Mouse (Mus musculus): Measurements from ENCODE around the gene Mfap3l. TPM values are rescaled to one million over a fixed set of nuclear protein-coding genes. Genes with fewer than 3 reads are reported as not detected.
"Not testable (repeated sequence)": the region's sequence is repeated elsewhere in the genome, so short reads cannot be mapped to it uniquely, and the experiment has no call there.

Mfap3l gene
- polyA plus RNA-seq (2014; fragmentation: Nextera tagmentation; extraction: Ambion mirVana): 2.3 and 2.5 TPM in 2 replicates

DNA sequence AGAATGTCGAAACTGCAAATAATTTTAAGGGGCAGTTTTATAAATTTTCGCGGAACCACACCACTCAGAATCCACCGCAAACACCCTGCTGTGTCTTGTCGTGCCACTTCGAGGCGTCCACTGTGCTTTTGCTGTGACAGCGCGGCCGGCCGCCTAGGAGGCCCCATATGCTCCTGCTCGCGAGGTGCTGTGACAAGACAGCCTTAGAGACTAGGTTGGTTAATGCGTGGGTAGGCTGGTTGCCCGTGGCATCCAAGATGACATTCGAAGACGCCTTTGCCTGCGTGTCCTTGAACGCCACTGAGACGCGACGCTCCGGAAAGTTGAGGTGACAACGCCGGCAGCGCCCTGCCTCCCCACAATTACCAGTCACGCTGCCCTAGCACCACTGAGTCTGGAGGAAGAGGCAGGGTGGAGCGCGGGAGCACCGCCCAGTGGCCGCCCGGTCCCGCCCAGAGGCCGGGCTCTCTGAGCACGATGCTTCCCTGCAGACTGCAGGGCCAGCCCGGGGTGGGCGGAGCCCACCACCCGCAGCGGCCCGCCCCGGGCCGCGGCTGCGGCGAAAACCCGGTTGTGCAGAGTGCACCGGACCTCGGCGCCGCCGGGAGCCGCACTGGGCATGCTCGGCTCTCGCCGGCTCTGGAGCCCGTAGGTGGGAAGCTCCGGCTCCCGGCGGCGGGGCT, at the start of gene Mfap3l:
Gene Mfap3l, plus strand, starts transcription at position 578 of the 683 bp plus-strand sequence.
- Histone ChIP-seq H3K4me1 (replicated peaks; ENCODE audit: control insufficient read depth, insufficient read depth, low read length) (no peaks in the 10 kb centered on the region; the same call in 1 of the 2 replicates), H3K27ac (ENCODE audit: low read depth, low read length) (peak within 1 kb of the TSS; percentile 19; the same call in 1 of the 2 replicates), H3K4me3 (ENCODE audit: low read depth, low read length) (peak within 1 kb of the TSS; percentile 59), H3K27me3 (ENCODE audit: control insufficient read depth, insufficient read depth, low read length) (peaks cover 2% of the 10 kb centered on the region; the same call in 1 of the 2 replicates), H3K9ac (ENCODE audit: low read depth, low read length) (peak within 1 kb of the TSS; percentile 68), H3K36me3 (ENCODE audit: control insufficient read depth, insufficient read depth, low read length) (no peaks in the 10 kb centered on the region), H3K9me3 (ENCODE audit: control insufficient read depth, low read length) (no peaks in the 10 kb centered on the region), H3K4me2 (replicated peaks; ENCODE audit: low read depth, low read length) (peak within 1 kb of the TSS; percentile 96)
- 1% methylated on average over 60 of the region's 60 CpGs for WGBS
- DNase-seq (ENCODE audit: low spot score) (peak; percentile 92), ATAC-seq (ENCODE audit: low FRiP score) (peak; percentile 97)

DNA sequence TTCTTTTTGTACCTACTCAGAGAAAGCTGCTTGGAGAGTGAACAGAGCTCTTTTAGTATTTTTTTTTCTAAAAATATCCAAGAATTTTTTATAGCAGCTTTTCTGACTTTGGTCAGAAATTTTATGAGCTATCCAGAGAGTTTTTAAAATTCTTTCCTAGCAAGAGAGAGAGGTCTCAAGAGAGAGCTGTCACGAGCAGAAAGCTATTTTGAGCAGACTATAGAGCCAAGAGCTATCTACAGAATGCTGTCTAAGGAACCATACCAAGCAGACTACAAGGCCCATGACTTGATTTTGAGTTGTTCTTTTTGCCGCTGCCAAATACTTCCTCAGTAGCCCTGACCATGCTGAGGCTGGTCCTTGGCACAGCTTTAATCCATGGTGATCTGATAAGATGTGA, 49.3 kb upstream of the Mfap3l start:
- Histone ChIP-seq H3K4me2 (replicated peaks; ENCODE audit: low read depth, low read length) (no peak overlapping the region), H3K9me3 (ENCODE audit: control insufficient read depth, low read length) (no peaks in the 10 kb centered on the region), H3K27me3 (ENCODE audit: control insufficient read depth, insufficient read depth, low read length) (no peaks in the 10 kb centered on the region), H3K36me3 (ENCODE audit: control insufficient read depth, insufficient read depth, low read length) (no peaks in the 10 kb centered on the region), H3K27ac (ENCODE audit: low read depth, low read length) (no peak overlapping the region), H3K9ac (ENCODE audit: low read depth, low read length) (no peak overlapping the region), H3K4me1 (replicated peaks; ENCODE audit: control insufficient read depth, insufficient read depth, low read length) (no peaks in the 10 kb centered on the region), H3K4me3 (ENCODE audit: low read depth, low read length) (no peak overlapping the region)
- DNase-seq (ENCODE audit: low spot score) (no peak), ATAC-seq (ENCODE audit: low FRiP score) (no peak)
- 92% methylated on average over 2 of the region's 2 CpGs for WGBS

DNA sequence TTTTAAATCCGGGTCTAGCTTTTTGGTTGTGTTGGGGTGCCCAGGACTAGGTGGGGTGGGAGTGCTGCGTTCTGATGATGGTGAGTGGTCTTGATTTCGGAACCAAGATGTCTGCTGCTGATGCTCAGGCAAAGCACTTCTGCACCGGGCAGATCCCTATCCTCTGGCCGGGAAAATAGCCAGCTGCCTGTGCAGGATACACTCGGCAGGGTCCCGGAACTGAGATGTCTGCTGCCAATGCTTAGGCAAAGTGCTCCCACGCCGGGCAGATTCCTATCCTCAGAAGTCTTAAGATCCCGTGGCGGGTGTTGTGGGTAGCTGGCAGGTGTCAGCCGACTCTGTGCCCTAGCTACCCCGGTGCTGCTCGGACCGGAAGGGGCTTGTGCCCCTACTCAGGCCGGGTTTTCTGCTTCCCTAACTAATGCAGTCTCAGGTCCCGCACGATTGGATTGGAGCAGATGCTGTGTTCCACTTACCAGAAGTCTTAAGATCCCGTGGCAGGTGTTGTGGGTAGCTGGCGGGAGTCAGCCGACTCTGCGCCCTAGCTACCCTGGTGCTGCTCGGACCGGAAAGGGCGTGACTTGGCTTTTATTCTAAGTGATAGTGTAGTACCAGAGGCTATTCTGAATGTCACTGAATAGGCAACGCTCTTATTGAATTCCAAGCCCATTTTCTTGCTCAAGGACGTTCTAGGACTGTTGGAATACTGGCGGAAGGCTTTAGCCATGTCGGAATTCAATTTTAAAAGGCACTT, 41.1 kb upstream of the Mfap3l start:
- not testable (repeated sequence) for H3K4me1 ChIP-seq (replicated peaks; ENCODE audit: control insufficient read depth, insufficient read depth, low read length); H3K27ac ChIP-seq (ENCODE audit: low read depth, low read length); H3K9me3 ChIP-seq (ENCODE audit: control insufficient read depth, low read length); H3K4me2 ChIP-seq (replicated peaks; ENCODE audit: low read depth, low read length); DNase-seq (ENCODE audit: low spot score); H3K4me3 ChIP-seq (ENCODE audit: low read depth, low read length); H3K27me3 ChIP-seq (ENCODE audit: control insufficient read depth, insufficient read depth, low read length); H3K9ac ChIP-seq (ENCODE audit: low read depth, low read length); ATAC-seq (ENCODE audit: low FRiP score); H3K36me3 ChIP-seq (ENCODE audit: control insufficient read depth, insufficient read depth, low read length)
- WGBS: 87% methylated on average over 29 of the region's 29 CpGs

DNA sequence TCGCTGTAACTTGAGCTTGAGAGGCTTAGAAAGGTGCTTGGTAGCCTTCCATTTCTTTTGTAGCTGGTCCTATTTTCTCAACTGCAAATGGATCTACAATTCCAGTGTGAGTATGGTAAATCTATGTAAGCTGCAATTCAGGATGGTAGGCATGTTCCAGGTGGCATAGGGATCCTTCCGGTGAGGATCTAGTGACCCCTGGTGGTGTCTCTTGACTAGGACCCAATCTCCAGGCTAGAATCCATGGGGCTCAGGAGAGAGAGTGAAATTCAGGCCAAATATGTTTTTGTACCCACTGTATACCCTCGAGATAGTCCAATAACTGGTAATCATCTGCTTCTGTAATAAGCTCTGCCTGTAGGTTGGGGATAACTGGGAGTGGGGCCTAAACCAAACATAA, 37.9 kb upstream of the Mfap3l start:
- Histone ChIP-seq H3K9ac (ENCODE audit: low read depth, low read length) (no peak overlapping the region), H3K27ac (ENCODE audit: low read depth, low read length) (no peak overlapping the region), H3K4me3 (ENCODE audit: low read depth, low read length) (no peak overlapping the region), H3K4me1 (replicated peaks; ENCODE audit: control insufficient read depth, insufficient read depth, low read length) (no peaks in the 10 kb centered on the region), H3K4me2 (replicated peaks; ENCODE audit: low read depth, low read length) (no peak overlapping the region), H3K27me3 (ENCODE audit: control insufficient read depth, insufficient read depth, low read length) (no peaks in the 10 kb centered on the region), H3K9me3 (ENCODE audit: control insufficient read depth, low read length) (no peaks in the 10 kb centered on the region), H3K36me3 (ENCODE audit: control insufficient read depth, insufficient read depth, low read length) (no peaks in the 10 kb centered on the region)
- DNase-seq (ENCODE audit: low spot score) (peak; percentile 30), ATAC-seq (ENCODE audit: low FRiP score) (0 out of 2 replicates have a peak, but pooled peaks have one; percentile 17)
- WGBS: 66% methylated on average over 3 of the region's 3 CpGs

DNA sequence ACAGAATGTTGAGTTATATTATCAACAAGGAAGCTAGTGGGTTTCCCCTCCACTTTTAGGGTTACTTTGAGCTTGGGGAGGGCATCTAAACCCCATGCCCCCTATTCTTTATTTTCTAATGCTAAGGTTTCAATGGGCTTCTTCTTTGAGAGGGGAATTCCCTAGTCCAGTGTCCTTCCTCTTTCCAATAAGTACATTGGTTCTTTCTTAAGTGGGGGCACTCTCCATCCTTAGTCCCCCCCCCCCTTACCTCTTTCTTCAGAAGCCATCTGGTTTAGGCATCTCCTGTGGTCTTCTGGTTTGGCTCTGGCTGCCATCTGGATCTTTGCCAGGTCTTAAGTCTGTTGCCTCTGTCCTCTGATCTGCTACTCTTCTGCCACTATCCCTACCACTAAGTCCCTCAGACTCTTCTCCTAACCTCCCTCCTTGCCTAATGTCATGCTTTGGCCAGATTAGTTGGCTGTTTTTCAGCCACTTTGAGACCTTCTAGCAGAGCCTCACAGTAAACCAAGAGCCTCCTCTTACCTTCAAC, 21.0 kb upstream of the Mfap3l start:
- Histone ChIP-seq H3K27ac (ENCODE audit: low read depth, low read length) (no peak overlapping the region), H3K27me3 (ENCODE audit: control insufficient read depth, insufficient read depth, low read length) (no peaks in the 10 kb centered on the region), H3K9ac (ENCODE audit: low read depth, low read length) (no peak overlapping the region), H3K36me3 (ENCODE audit: control insufficient read depth, insufficient read depth, low read length) (no peaks in the 10 kb centered on the region), H3K4me3 (ENCODE audit: low read depth, low read length) (no peak overlapping the region), H3K4me2 (replicated peaks; ENCODE audit: low read depth, low read length) (no peak overlapping the region), H3K9me3 (ENCODE audit: control insufficient read depth, low read length) (no peaks in the 10 kb centered on the region), H3K4me1 (replicated peaks; ENCODE audit: control insufficient read depth, insufficient read depth, low read length) (no peaks in the 10 kb centered on the region)
- DNase-seq (ENCODE audit: low spot score): no peak
- no peak for ATAC-seq (ENCODE audit: low FRiP score)

DNA sequence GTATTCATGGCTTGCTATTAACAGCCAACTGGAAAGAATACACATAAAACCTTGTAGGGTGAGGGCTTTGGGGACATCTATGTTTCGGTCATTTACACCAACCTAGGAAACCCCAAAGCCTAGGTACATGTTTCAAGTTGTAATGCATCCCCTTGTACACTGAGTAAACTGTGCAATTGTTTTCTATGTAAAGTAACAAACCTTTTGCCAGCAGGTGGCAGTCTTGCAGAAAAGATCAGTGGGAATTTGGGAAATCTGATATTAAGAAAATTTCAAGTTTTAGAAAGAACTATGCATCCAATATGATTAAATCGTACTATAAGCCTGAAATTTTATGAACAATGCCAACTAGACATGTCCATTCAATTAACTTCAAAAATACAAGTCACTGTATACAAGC, 15.7 kb upstream of the Mfap3l start:
- WGBS: 55% methylated on average over 2 of the region's 2 CpGs
- H3K9ac ChIP-seq (ENCODE audit: low read depth, low read length): no peak overlapping the region
- H3K27me3 ChIP-seq (ENCODE audit: control insufficient read depth, insufficient read depth, low read length): no peaks in the 10 kb centered on the region
- H3K4me3 ChIP-seq (ENCODE audit: low read depth, low read length): no peak overlapping the region
- H3K4me1 ChIP-seq (replicated peaks; ENCODE audit: control insufficient read depth, insufficient read depth, low read length): no peaks in the 10 kb centered on the region
- no peaks in the 10 kb centered on the region for H3K36me3 ChIP-seq (ENCODE audit: control insufficient read depth, insufficient read depth, low read length)
- ATAC-seq (ENCODE audit: low FRiP score) (no peak), DNase-seq (ENCODE audit: low spot score) (peak; percentile 72)
- no peak overlapping the region for H3K27ac ChIP-seq (ENCODE audit: low read depth, low read length)
- H3K9me3 ChIP-seq (ENCODE audit: control insufficient read depth, low read length): no peaks in the 10 kb centered on the region
- no peak overlapping the region for H3K4me2 ChIP-seq (replicated peaks; ENCODE audit: low read depth, low read length)

DNA sequence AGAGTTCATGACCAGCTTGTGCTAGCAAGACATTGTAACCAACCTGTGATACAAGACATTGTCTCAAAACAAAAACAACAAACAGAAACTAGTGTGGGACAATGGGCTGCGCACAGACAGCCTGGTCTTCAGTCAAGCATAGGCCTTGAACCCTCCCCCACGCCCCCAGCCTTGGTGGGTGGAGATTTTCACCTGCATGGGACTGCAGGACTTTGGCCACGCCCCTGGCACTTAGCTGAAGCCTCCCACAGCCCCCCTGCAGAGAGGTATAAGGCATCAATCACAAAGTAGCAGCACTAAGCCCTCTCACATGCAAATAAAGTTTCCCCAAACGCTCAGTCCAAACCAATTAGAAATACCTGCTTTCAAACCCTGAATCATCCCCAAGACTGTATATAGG, 11.1 kb upstream of the Mfap3l start:
- ATAC-seq (ENCODE audit: low FRiP score) (peak; percentile 45; the same call in 1 of the 2 replicates), DNase-seq (ENCODE audit: low spot score) (no peak)
- H3K27ac ChIP-seq (ENCODE audit: low read depth, low read length): no peak overlapping the region
- no peak overlapping the region for H3K9ac ChIP-seq (ENCODE audit: low read depth, low read length)
- WGBS: 74% methylated on average over 4 of the region's 4 CpGs
- H3K4me3 ChIP-seq (ENCODE audit: low read depth, low read length): no peak overlapping the region
- H3K4me1 ChIP-seq (replicated peaks; ENCODE audit: control insufficient read depth, insufficient read depth, low read length): no peaks in the 10 kb centered on the region
- no peaks in the 10 kb centered on the region for H3K9me3 ChIP-seq (ENCODE audit: control insufficient read depth, low read length)
- no peaks in the 10 kb centered on the region for H3K27me3 ChIP-seq (ENCODE audit: control insufficient read depth, insufficient read depth, low read length)
- no peaks in the 10 kb centered on the region for H3K36me3 ChIP-seq (ENCODE audit: control insufficient read depth, insufficient read depth, low read length)
- no peak overlapping the region for H3K4me2 ChIP-seq (replicated peaks; ENCODE audit: low read depth, low read length)

DNA sequence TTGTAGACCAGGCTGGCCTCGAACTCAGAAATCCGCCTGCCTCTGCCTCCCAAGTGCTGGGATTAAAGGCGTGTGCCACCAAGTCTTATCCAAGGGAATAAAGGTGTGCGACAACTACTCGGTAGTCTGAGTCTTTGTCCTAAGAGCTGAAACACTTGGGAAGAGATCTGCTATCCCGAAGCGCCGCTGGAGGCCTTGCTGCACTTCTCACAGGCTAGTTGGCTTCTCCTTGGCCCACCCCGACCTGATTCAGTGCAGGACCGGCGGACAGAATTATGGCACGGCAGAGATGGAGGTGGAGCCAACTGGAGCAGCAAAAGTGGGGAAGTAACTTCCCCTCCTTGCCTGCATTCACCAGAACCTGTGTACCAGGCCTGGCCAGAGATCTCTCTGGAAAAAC, 10.6 kb upstream of the Mfap3l start:
- Histone ChIP-seq H3K27ac (ENCODE audit: low read depth, low read length) (no peak overlapping the region), H3K9ac (ENCODE audit: low read depth, low read length) (no peak overlapping the region), H3K9me3 (ENCODE audit: control insufficient read depth, low read length) (no peaks in the 10 kb centered on the region), H3K4me1 (replicated peaks; ENCODE audit: control insufficient read depth, insufficient read depth, low read length) (no peaks in the 10 kb centered on the region), H3K36me3 (ENCODE audit: control insufficient read depth, insufficient read depth, low read length) (no peaks in the 10 kb centered on the region), H3K27me3 (ENCODE audit: control insufficient read depth, insufficient read depth, low read length) (no peaks in the 10 kb centered on the region), H3K4me3 (ENCODE audit: low read depth, low read length) (no peak overlapping the region), H3K4me2 (replicated peaks; ENCODE audit: low read depth, low read length) (no peak overlapping the region)
- WGBS: 93% methylated on average over 12 of the region's 12 CpGs
- ATAC-seq (ENCODE audit: low FRiP score) (no peak), DNase-seq (ENCODE audit: low spot score) (no peak)

Data from hindbrain, embryonic 11.5 days (tissue).